Mouse (Mus musculus): ENCODE results near the gene Olfr47. TPM values are rescaled to one million over a fixed set of nuclear protein-coding genes. Genes with fewer than 3 reads are reported as not detected.
A peak's percentile ranks its signal among the peaks of the same experiment; 100 is the strongest.
"Not testable (repeated sequence)": the region's sequence is repeated elsewhere in the genome, so short reads cannot be mapped to it uniquely, and the experiment has no call there.

Gene Olfr47
- total RNA-seq (2021) = not detected
- long read RNA-seq = 0 reads

GRCm38 (mm10) chr6:43231255-43231654 is at the start of gene Olfr47:
Gene Olfr47 (plus strand): TSS chr6:43231529.
- DNase-seq (ENCODE audit: low spot score in 2 of 2) = not testable (repeated sequence)

DNA sequence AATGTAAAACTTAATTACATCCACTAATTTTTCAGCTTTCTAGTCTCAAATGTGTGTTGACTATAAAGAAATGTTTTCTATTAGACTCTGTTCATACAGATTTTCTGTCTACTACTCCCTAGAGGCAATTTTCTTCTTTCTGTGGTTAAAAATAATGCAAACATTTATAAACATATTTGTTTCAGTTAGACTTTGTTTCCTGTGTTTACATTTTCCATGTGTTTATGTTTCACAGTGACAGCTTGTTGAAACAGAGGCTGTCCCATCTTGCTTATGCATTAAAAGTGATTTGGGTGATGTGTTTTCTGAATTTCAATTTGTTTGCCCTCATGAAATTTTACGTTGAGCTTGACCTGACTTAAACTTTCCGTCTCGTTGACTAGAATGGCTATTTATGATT is 40.3 kb upstream of the Olfr47 start:
- DNase-seq (ENCODE audit: low spot score in 2 of 2) = no peak

DNA sequence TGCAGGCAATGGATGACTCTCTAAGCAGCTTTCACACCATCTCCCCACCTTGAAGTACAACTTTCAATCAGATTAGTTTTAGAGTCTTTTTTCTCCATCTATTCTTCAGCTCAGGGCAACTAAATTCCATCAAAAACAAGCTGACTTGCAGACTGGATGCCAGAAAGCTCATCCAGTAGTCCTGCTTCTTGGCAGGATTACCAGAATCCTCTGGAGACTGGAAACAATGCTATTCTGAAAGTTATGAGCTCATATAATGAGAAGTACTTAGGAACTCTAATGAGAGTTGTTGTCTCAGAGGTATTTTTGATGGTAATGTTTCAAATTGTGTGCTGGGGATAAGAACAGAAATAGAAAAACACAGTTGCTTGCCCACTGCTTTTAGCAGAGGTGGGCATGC is 34.5 kb upstream of the Olfr47 start, which contains the start of gene Olfr435:
TSS of gene Olfr435 (plus strand) at position 366 of the 400 bp plus-strand sequence.
- no peak for DNase-seq (ENCODE audit: low spot score in 2 of 2)

DNA sequence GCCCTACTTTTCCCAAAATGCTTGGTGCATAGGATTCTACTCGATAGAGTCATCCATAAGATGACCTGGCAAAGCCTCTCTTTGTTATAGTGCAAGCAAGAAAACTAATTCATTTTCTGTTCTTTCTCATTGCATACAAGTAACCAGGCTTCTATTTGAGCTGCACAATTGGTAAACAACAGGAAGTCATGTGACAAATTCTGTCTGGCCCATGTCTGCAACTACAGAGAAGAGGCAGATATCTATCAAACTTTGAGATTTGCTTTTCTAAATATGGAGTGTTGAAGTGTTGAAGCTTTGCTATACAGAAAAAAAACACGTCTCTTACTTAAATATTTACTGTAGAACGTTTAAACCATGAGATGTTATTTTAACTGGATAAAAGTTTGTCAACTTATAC is 33.2 kb upstream of the Olfr47 start:
- no peak for DNase-seq (ENCODE audit: low spot score in 2 of 2)

- no peak for DNase-seq (ENCODE audit: low spot score in 2 of 2)
Measured at GRCm38 (mm10) chr6:43202786-43203185, 28.5 kb upstream of the Olfr47 start.

DNA sequence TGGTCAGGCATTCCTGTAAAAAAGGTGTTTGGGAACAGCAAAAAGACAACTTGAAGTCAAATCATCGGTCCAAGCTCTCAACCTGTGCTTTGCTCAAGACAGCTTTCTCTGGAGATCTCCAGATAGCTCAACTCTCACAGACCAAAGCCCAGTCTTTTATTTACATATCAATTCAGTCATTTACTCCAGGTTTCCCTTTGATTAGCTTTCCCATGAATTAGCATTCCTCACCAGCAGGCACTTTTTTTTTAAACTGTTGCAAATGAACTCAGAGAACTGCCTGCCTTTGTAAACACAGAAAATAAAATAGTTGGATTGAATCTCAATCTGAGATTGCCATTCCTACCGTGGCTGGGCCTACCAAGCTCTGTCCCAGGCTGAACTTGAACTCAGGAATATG is 26.0 kb upstream of the Olfr47 start:
- DNase-seq (ENCODE audit: low spot score in 2 of 2) = no peak

DNA sequence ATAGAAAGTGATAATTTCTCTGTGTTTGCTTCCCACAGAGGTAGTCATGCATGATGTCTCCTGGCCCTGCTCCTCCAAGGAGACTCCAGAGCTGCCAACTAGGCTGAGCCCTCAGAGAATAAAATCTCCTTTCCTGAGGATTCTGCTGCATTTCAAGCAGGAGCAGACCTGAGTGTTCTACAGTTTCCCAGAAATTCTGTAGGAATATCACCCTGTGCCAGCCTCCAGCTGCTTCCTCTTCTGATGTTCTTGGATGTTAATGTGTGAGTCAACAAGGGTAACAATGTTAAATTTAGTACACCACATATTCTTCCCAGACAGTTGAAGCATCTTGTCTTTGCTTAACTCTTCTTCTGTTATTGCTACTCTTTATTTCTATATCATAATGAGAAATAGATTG is 18.5 kb upstream of the Olfr47 start, which contains the start of gene Olfr434:
TSS of gene Olfr434 (plus strand) at position 149 of the 400 bp plus-strand sequence.
- DNase-seq (ENCODE audit: low spot score in 2 of 2) = peak in 1 of 2 experiments; percentile 11

DNA sequence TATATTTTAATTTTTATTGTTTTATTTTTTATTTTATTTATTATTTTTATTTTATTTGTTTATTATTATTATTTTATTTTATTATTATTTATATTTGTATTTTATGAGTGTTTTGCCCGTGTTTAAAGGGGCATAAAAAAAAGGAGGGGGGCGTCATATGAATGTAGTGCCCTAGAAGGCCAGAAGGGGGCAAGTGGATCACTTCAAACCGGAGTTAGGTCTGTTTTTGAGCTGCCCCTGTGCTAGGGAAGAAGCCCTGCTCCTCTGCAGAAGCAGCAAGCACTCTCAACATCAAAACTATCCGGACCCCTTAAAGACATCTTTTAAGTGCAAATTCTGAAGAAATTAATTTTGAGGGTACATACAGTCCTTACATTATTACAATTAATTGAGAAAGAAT is 10.7 kb downstream of the Olfr47 start:
- DNase-seq (ENCODE audit: low spot score in 2 of 2) = no peak

GRCm38 (mm10) chr6:43247396-43247795 is 16.1 kb downstream of the Olfr47 start:
- DNase-seq (ENCODE audit: low spot score in 2 of 2) = no peak

- no peak for DNase-seq (ENCODE audit: low spot score in 2 of 2)
Measured at GRCm38 (mm10) chr6:43252994-43253393, 21.7 kb downstream of the Olfr47 start.

DNA sequence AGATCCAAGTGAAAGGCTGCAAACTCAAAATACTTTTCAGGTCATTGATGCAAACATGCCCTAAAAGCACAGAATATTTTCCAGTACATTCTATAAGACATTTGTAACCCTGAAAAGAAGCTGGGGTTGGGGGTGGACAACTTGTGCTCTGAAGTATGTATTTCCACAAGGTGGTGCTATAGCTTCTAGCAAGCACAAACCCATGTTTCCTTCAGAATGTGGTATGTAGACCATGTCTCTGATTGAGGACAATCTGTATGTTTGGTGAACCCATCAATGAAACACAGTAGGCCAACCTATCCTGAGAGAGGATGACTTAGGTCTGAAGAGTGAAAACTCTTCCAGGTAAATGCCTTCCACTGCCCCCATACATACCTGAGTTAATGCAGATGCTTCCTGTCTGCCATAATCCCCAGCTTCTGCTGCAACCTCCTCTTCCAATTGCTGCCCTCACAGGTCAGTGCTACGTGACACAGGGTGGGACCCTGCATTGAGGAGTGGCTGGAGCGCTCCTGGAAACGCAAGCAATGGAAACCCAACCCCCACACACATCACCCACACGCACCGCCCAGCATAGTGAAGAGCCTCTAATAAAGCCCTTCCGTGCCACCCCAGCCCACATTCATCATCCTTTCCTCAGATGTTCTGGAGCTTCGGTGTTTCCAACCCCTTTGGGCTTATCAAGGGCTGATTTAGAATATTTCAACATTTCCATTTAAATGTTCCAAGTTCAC is 23.0 kb downstream of the Olfr47 start:
- DNase-seq (ENCODE audit: low spot score in 2 of 2) = peak in 1 of 2 experiments; percentile 32

- DNase-seq (ENCODE audit: low spot score in 2 of 2) = no peak
Measured at GRCm38 (mm10) chr6:43260756-43261155, 29.4 kb downstream of the Olfr47 start.

- DNase-seq (ENCODE audit: low spot score in 2 of 2) = no peak
Measured at GRCm38 (mm10) chr6:43265363-43266041, 34.2 kb downstream of the Olfr47 start, which contains the start of gene Arhgef5. Gene Arhgef5 (plus strand): TSS chr6:43265582.

DNA sequence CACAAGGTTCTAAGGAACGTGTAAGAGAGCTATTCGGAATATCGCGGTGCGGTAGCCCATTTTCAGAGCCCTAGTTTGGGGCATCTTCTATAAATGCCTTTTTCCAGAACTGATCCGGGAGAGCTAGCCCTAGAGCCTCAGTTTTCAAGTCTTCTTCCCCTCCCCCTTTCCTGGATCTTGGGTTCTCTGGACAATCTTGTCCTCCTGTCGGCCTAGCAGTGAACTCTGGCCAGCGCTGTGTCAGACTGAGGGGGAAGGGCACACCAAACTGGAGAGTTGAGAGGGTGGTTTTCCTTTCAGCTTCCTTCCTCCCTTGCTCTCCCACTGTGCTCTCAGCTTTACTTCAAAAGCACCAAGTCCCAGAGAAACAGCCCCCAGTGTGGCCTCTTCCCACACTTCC is 35.0 kb downstream of the Olfr47 start:
- DNase-seq (ENCODE audit: low spot score in 2 of 2) = no peak

DNA sequence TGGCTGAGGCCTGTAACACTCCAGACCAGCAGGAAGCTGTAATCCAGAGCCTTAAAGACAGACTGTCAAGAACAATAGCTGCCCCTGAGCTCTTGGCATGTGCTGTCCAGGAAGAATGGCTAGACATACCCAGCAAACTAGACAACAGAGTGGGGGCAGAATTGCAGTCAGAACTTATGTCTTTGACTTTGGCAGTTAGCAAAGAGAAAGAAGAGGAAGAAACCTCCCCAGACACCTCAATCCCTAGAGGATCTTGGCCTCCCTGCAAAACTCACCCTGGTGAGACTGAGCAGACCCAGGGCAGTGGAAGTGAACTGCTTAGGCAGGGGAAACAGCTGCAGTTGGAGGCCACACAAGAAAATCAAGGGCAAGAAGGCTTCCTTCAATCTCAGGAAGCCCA is 41.3 kb downstream of the Olfr47 start:
- DNase-seq (ENCODE audit: low spot score in 2 of 2) = no peak

- DNase-seq (ENCODE audit: low spot score in 2 of 2) = no peak
Measured at GRCm38 (mm10) chr6:43274123-43274522, 42.8 kb downstream of the Olfr47 start.

- DNase-seq (ENCODE audit: low spot score in 2 of 2) = peak in 1 of 2 experiments; percentile 32
Measured at GRCm38 (mm10) chr6:43278247-43278646, 46.9 kb downstream of the Olfr47 start.

DNA sequence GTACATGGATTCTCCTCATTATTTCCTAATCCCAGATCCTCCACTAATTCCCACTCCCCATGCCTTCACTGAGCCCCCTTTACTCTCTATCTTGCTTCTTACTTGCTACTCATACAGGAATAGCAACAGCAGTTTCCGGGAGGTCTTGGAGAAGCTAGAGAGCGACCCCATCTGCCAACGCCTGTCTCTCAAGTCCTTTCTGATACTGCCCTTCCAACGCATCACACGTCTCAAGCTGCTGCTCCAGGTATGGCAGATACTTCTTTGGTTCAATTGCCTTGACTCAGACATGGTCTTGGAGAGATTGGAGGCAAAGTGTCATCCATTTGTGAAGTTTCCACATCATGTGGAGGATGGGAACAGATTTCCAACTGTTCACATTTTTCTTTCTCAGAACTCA is 49.2 kb downstream of the Olfr47 start:
- DNase-seq (ENCODE audit: low spot score in 2 of 2) = no peak

Measured in layer of hippocampus, adult 18-20 months (tissue).